Comparison of ENCODE assay signal across 7 mouse cellular contexts in genomic region chr7:81706416-81707391, GRCm38 (mm10). TPM values are rescaled to one million over a fixed set of nuclear protein-coding genes. Genes with fewer than 3 reads are reported as not detected.
DNase-seq lines count a peak whose midpoint lies in the region; ATAC-seq and TF ChIP-seq lines count a peak whose summit lies in the region.

No protein-coding gene starts in this region.

- H3K9ac ChIP-seq in heart, embryonic 13.5 days: peak overlapping the region; percentile 95
- H3K9ac ChIP-seq in kidney, postnatal 0 days (ENCODE audit: low read depth, low read length): peak overlapping the region; percentile 55

- H3K4me1 ChIP-seq in heart, embryonic 13.5 days: peaks cover 48% of the 10 kb centered on the region
- H3K4me1 ChIP-seq in kidney, postnatal 0 days (replicated peaks; ENCODE audit: insufficient read depth, low read length): peaks cover 4% of the 10 kb centered on the region; the same call in 1 of the 2 replicates
- H3K4me1 ChIP-seq in midbrain, embryonic 10.5 days: peaks cover 18% of the 10 kb centered on the region

- peak overlapping the region; percentile 84 for H3K4me3 ChIP-seq in heart, embryonic 13.5 days
- H3K4me3 ChIP-seq in kidney, postnatal 0 days (replicated peaks; ENCODE audit: low read depth, low read length): peak overlapping the region; percentile 57
- H3K4me3 ChIP-seq in midbrain, embryonic 10.5 days: peak overlapping the region; percentile 74

- no peak for TF ChIP-seq CTCF in kidney, postnatal 0 days (IDR thresholded peaks at IDR 0.05; ENCODE audit: low read depth)

- H3K36me3 ChIP-seq in heart, embryonic 13.5 days: no peaks in the 10 kb centered on the region
- no peaks in the 10 kb centered on the region for H3K36me3 ChIP-seq in kidney, postnatal 0 days (ENCODE audit: insufficient read depth, low read length)
- H3K36me3 ChIP-seq in midbrain, embryonic 10.5 days: no peaks in the 10 kb centered on the region

- peaks cover 49% of the 10 kb centered on the region for H3K27me3 ChIP-seq in heart, embryonic 13.5 days (replicated peaks)
- no peaks in the 10 kb centered on the region for H3K27me3 ChIP-seq in kidney, postnatal 0 days (ENCODE audit: insufficient read depth, low read length)
- H3K27me3 ChIP-seq in midbrain, embryonic 10.5 days (ENCODE audit: low read depth, poor library complexity, severe bottlenecking): peaks cover 68% of the 10 kb centered on the region

- peak overlapping the region; percentile 87 for H3K27ac ChIP-seq in heart, embryonic 13.5 days (replicated peaks)
- H3K27ac ChIP-seq in kidney, postnatal 0 days: no peak overlapping the region
- H3K27ac ChIP-seq in midbrain, embryonic 10.5 days (replicated peaks): peak overlapping the region; percentile 86

- H3K4me2 ChIP-seq in heart, embryonic 13.5 days: peak overlapping the region; percentile 92
- peak overlapping the region; percentile 98 for H3K4me2 ChIP-seq in kidney, postnatal 0 days (ENCODE audit: low read length)

- H3K9me3 ChIP-seq in heart, embryonic 13.5 days: peaks cover 7% of the 10 kb centered on the region; the same call in 1 of the 2 replicates
- no peaks in the 10 kb centered on the region for H3K9me3 ChIP-seq in kidney, postnatal 0 days (replicated peaks; ENCODE audit: low read length)
- 0 out of 2 replicates have a peak, but pooled peaks cover 7% of the 10 kb centered on the region for H3K9me3 ChIP-seq in midbrain, embryonic 10.5 days (replicated peaks)

- WGBS in heart, embryonic 13.5 days: under 1% methylated on average over 82 of the region's 114 CpGs
- WGBS in kidney, postnatal 0 days: under 1% methylated on average over 64 of the region's 114 CpGs
- 2% methylated on average over 112 of the region's 114 CpGs for WGBS in midbrain, embryonic 10.5 days

- ATAC-seq in heart, embryonic 13.5 days (ENCODE audit: extremely low read depth, insufficient number of reproducible peaks, low FRiP score, low TSS enrichment): peak; percentile 66; the same call in 1 of the 2 replicates
- ATAC-seq in kidney, postnatal 0 days (replicated peaks; ENCODE audit: low FRiP score, low read depth): peak; percentile 68

- DNase-seq in urinary bladder, adult 2 months (ENCODE audit: low spot score): peak; percentile 33
- DNase-seq in urinary bladder, postnatal 4 days (ENCODE audit: low spot score in 2 of 2): no peak
- peak; percentile 51 for DNase-seq in embryo, embryonic 10 days (ENCODE audit: low spot score)
- DNase-seq in kidney, postnatal 0 days (ENCODE audit: low spot score): peak; percentile 18
- peak; percentile 54 for DNase-seq in midbrain, embryonic 10.5 days (ENCODE audit: low spot score)
- DNase-seq in testis, postnatal 10 days (ENCODE audit: low spot score): peak; percentile 56

RNA-seq across cellular contexts. Expression of gene Homer2, which starts 0.6 kb away (rescaled TPM):
- polyA plus RNA-seq in urinary bladder, adult 2 months (2012; rRNA removed): 25.4 and 29.3 TPM in 2 replicates
- polyA plus RNA-seq in heart, embryonic 13.5 days (2015; fragmentation: Nextera tagmentation; extraction: Ambion mirVana): 73.4 and 82.1 TPM in 2 replicates
- polyA plus RNA-seq in kidney, postnatal 0 days (2015; fragmentation: Nextera tagmentation; extraction: Ambion mirVana): 8.2 and 8.4 TPM in 2 replicates
- polyA plus RNA-seq in midbrain, embryonic 10.5 days (2016; fragmentation: Nextera tagmentation; extraction: Ambion mirVana): 11.9 and 12.9 TPM in 2 replicates

RNA-seq across cellular contexts. Expression of gene Ramac, which starts 56.0 kb away (rescaled TPM):
- 73.3 and 76.1 TPM in 2 replicates for polyA plus RNA-seq in urinary bladder, adult 2 months (2012; rRNA removed)
- 75.0 and 80.7 TPM in 2 replicates for polyA plus RNA-seq in heart, embryonic 13.5 days (2015; fragmentation: Nextera tagmentation; extraction: Ambion mirVana)
- 173 and 175 TPM in 2 replicates for polyA plus RNA-seq in kidney, postnatal 0 days (2015; fragmentation: Nextera tagmentation; extraction: Ambion mirVana)
- 131 and 136 TPM in 2 replicates for polyA plus RNA-seq in midbrain, embryonic 10.5 days (2016; fragmentation: Nextera tagmentation; extraction: Ambion mirVana)

Comparison
In these comparisons a context has a peak if more than half of its experiments do, and no peak if none do; other contexts are left out.
1. DNase-seq: peak in urinary bladder, adult 2 months (single experiment), embryo, embryonic 10 days (single experiment), kidney, postnatal 0 days (single experiment), midbrain, embryonic 10.5 days (single experiment) and testis, postnatal 10 days (single experiment); none in urinary bladder, postnatal 4 days (0 of 2).
2. Peak in every context shown above with its lines, with median percentiles within 50 percentile points of each other: H3K4me3 ChIP-seq.